Mouse (Mus musculus) small intestine, adult 2 months (tissue): Measurements from ENCODE around the gene Rnf5.

Source experiments
- CTCF ChIP-seq: fragments of 200-500 bp; IDR thresholded peaks from 2 replicates; pipeline ENCODE4 v1.5.1; 2012; ENCODE audit warnings: low read depth, mild to moderate bottlenecking, control low read depth, inconsistent platforms, low read length, moderate library complexity, mixed read lengths; ENCODE audit not compliant: insufficient replicate concordance, insufficient read length; ENCODE audit errors: extremely low read depth
- POLR2A ChIP-seq: fragments of 200-500 bp; IDR thresholded peaks from 2 replicates; pipeline ENCODE4 v1.6.1; 2012; ENCODE audit warnings: low read depth, mild to moderate bottlenecking, control low read depth, inconsistent platforms, low read length, moderate library complexity

- TF ChIP-seq CTCF, result no peak
- TF ChIP-seq POLR2A, result no peak
These were observed 42.3 kb downstream of the Rnf5 start for GRCm38 (mm10) chr17:34561200-34561599.
